Mouse (Mus musculus): Measurements from ENCODE around the gene Cct2. TPM values are rescaled to one million over a fixed set of nuclear protein-coding genes. Genes with fewer than 3 reads are reported as not detected.
A peak's percentile ranks its signal among the peaks of the same experiment; 100 is the strongest.

Gene Cct2
- polyA plus RNA-seq, 1 experiment from 2014 or later: 101 TPM

GRCm38 (mm10) chr10:117089628-117090027 lies 26.0 kb upstream of the Cct2 start:
- Histone ChIP-seq H3K4me3 (ENCODE audit: low read depth, low read length) (no peak overlapping the region), H3K36me3 (replicated peaks; ENCODE audit: insufficient read depth, low read length) (peaks cover 27% of the 10 kb centered on the region), H3K9me3 (ENCODE audit: low read length) (no peaks in the 10 kb centered on the region), H3K9ac (replicated peaks) (no peak overlapping the region), H3K4me2 (ENCODE audit: low read depth, low read length) (no peak overlapping the region), H3K27ac (ENCODE audit: low read depth) (no peak overlapping the region), H3K4me1 (ENCODE audit: insufficient read depth) (no peaks in the 10 kb centered on the region), H3K27me3 (ENCODE audit: insufficient read depth, low read length) (no peaks in the 10 kb centered on the region)
- DNase-seq: no peak
- no peak for ATAC-seq
- no peak for TF ChIP-seq CTCF (IDR thresholded peaks at IDR 0.05; ENCODE audit: low read depth)
- TF ChIP-seq EP300 (IDR thresholded peaks at IDR 0.05; ENCODE audit: low read depth): no peak
- 63% methylated on average over 4 of the region's 4 CpGs for WGBS (ENCODE audit: insufficient replicate concordance)

DNA sequence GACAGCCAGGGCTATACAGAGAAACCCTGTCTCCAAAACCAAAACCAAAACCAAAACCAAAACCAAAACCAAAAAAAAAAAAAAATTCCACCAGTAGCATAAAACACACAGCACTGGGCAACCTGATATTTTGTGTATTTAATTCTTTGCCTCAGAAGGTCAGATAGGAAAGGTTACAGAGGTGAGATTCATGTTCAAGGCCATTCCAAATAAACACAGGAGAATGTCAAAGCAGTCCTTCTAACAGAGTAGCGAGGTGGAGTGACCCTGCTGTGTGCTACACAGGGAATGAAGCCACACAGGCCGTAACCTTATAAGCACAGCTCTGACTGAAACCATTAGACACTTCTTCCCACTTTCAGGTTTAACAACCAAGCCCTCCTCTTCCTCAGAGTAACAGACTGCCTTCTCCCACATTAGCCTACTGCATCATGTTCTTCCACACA lies 18.3 kb upstream of the Cct2 start:
- Histone ChIP-seq H3K4me2 (ENCODE audit: low read depth, low read length) (no peak overlapping the region), H3K9ac (replicated peaks) (no peak overlapping the region), H3K36me3 (replicated peaks; ENCODE audit: insufficient read depth, low read length) (peaks cover 49% of the 10 kb centered on the region), H3K27ac (ENCODE audit: low read depth) (peak overlapping the region; percentile 55; the same call in 1 of the 2 replicates), H3K27me3 (ENCODE audit: insufficient read depth, low read length) (no peaks in the 10 kb centered on the region), H3K4me3 (ENCODE audit: low read depth, low read length) (no peak overlapping the region), H3K4me1 (ENCODE audit: insufficient read depth) (no peaks in the 10 kb centered on the region; the same call in 1 of the 2 replicates), H3K9me3 (ENCODE audit: low read length) (no peaks in the 10 kb centered on the region)
- TF ChIP-seq EP300 (IDR thresholded peaks at IDR 0.05; ENCODE audit: low read depth) (no peak), CTCF (IDR thresholded peaks at IDR 0.05; ENCODE audit: low read depth) (no peak)
- whole genome bisulfite sequencing (ENCODE audit: insufficient replicate concordance): 77% methylated on average over 2 of the region's 2 CpGs
- DNase-seq: no peak
- ATAC-seq: peak; percentile 24; the same call in 1 of the 2 replicates

- 84% methylated on average over 4 of the region's 4 CpGs for WGBS (ENCODE audit: insufficient replicate concordance)
- Histone ChIP-seq H3K9me3 (ENCODE audit: low read length) (no peaks in the 10 kb centered on the region), H3K36me3 (replicated peaks; ENCODE audit: insufficient read depth, low read length) (peaks cover 55% of the 10 kb centered on the region), H3K27ac (ENCODE audit: low read depth) (no peak overlapping the region), H3K4me1 (ENCODE audit: insufficient read depth) (no peaks in the 10 kb centered on the region; the same call in 1 of the 2 replicates), H3K4me3 (ENCODE audit: low read depth, low read length) (no peak overlapping the region), H3K9ac (replicated peaks) (no peak overlapping the region), H3K27me3 (ENCODE audit: insufficient read depth, low read length) (no peaks in the 10 kb centered on the region), H3K4me2 (ENCODE audit: low read depth, low read length) (no peak overlapping the region)
- ATAC-seq: no peak
- DNase-seq: no peak
- no peak for TF ChIP-seq EP300 (IDR thresholded peaks at IDR 0.05; ENCODE audit: low read depth)
- no peak for TF ChIP-seq CTCF (IDR thresholded peaks at IDR 0.05; ENCODE audit: low read depth)
Observed at GRCm38 (mm10) chr10:117081326-117081725, 17.7 kb upstream of the Cct2 start.

DNA sequence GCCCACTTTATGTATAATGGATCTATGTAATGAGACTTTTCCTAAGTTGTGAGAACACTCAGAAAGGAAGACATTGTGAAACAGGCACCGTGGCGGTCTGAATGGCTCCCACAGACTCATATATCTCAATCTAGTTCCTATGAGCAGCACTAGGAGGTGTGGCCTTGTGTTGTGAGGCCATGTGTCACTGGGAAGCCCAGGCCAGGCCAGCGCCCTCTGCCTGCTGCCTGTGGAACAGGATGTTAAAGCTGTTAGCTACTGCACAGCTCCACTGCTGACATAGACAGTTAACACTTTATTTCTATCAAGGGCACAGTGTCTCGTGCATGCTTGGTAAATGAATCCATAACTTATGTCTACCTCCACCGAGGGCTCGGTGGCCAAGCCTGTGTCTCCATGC lies 14.7 kb upstream of the Cct2 start:
- Histone ChIP-seq H3K9ac (replicated peaks) (no peak overlapping the region), H3K27ac (ENCODE audit: low read depth) (no peak overlapping the region), H3K4me3 (ENCODE audit: low read depth, low read length) (no peak overlapping the region), H3K9me3 (ENCODE audit: low read length) (no peaks in the 10 kb centered on the region), H3K27me3 (ENCODE audit: insufficient read depth, low read length) (no peaks in the 10 kb centered on the region), H3K4me1 (ENCODE audit: insufficient read depth) (no peaks in the 10 kb centered on the region; the same call in 1 of the 2 replicates), H3K4me2 (ENCODE audit: low read depth, low read length) (no peak overlapping the region), H3K36me3 (replicated peaks; ENCODE audit: insufficient read depth, low read length) (peaks cover 64% of the 10 kb centered on the region)
- DNase-seq (peak; percentile 66), ATAC-seq (peak; percentile 74)
- 67% methylated on average over 6 of the region's 6 CpGs for WGBS (ENCODE audit: insufficient replicate concordance)
- peak; percentile 83 for TF ChIP-seq CTCF (IDR thresholded peaks at IDR 0.05; ENCODE audit: low read depth)
- no peak for TF ChIP-seq EP300 (IDR thresholded peaks at IDR 0.05; ENCODE audit: low read depth)

- Histone ChIP-seq H3K4me1 (ENCODE audit: insufficient read depth) (no peaks in the 10 kb centered on the region), H3K36me3 (replicated peaks; ENCODE audit: insufficient read depth, low read length) (peaks cover 52% of the 10 kb centered on the region), H3K9me3 (ENCODE audit: low read length) (no peaks in the 10 kb centered on the region), H3K27me3 (ENCODE audit: insufficient read depth, low read length) (no peaks in the 10 kb centered on the region), H3K4me3 (ENCODE audit: low read depth, low read length) (no peak overlapping the region), H3K4me2 (ENCODE audit: low read depth, low read length) (no peak overlapping the region), H3K9ac (replicated peaks) (no peak overlapping the region), H3K27ac (ENCODE audit: low read depth) (no peak overlapping the region)
- 86% methylated on average over 7 of the region's 7 CpGs for WGBS (ENCODE audit: insufficient replicate concordance)
- no peak for ATAC-seq
- TF ChIP-seq EP300 (IDR thresholded peaks at IDR 0.05; ENCODE audit: low read depth) (no peak), CTCF (IDR thresholded peaks at IDR 0.05; ENCODE audit: low read depth) (no peak)
- no peak for DNase-seq
Observed at GRCm38 (mm10) chr10:117073176-117073575, 9.6 kb upstream of the Cct2 start.

DNA sequence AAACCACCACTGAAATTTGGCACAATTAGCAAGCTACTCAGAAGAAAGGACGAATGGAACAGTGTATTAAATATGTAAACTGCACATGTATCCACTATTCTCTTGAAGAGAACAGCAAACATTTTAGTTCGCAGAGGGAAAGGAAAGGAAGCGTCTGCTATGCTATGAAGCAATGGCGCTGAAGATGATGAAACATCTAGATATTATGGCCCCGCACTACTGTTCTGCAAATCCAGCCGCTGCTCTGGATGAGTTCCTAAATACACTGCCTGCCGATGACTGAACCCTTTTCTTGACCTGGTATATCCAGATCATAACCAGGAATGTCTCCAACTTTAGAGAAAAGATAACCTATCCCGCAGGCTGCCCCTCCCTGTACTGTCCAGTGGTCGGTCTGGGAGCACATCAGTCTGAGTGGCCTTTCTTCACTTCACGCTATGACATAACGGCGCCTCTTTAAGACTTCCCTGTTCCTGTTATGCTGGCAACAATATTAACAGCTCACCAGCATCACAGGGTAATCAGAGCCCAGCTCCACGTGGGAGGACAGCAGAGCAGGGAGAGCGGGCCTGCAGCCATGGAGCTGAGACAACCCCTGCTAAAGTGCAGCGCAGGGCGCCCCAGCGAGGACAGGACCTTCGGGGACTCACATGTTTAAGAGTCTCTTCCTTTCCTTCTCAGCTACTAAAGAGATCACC lies 8.7 kb upstream of the Cct2 start:
- Histone ChIP-seq H3K27me3 (ENCODE audit: insufficient read depth, low read length) (no peaks in the 10 kb centered on the region), H3K36me3 (replicated peaks; ENCODE audit: insufficient read depth, low read length) (peaks cover 47% of the 10 kb centered on the region), H3K4me1 (ENCODE audit: insufficient read depth) (no peaks in the 10 kb centered on the region), H3K9me3 (ENCODE audit: low read length) (no peaks in the 10 kb centered on the region), H3K27ac (ENCODE audit: low read depth) (no peak overlapping the region; the same call in 1 of the 2 replicates), H3K4me3 (ENCODE audit: low read depth, low read length) (no peak overlapping the region), H3K4me2 (ENCODE audit: low read depth, low read length) (no peak overlapping the region; the same call in 1 of the 2 replicates), H3K9ac (replicated peaks) (no peak overlapping the region)
- DNase-seq: no peak
- TF ChIP-seq CTCF (IDR thresholded peaks at IDR 0.05; ENCODE audit: low read depth) (no peak), EP300 (IDR thresholded peaks at IDR 0.05; ENCODE audit: low read depth) (no peak)
- 80% methylated on average over 18 of the region's 18 CpGs for WGBS (ENCODE audit: insufficient replicate concordance)
- ATAC-seq: peak; percentile 43

All from liver, postnatal 0 days (tissue).